Mouse (Mus musculus) cerebellum, adult (tissue): Measurements from ENCODE around the gene Ugt1a8.
"Not testable (repeated sequence)": the region's sequence is repeated elsewhere in the genome, so short reads cannot be mapped to it uniquely, and the experiment has no call there.

Source experiments
- ATAC-seq: cut with Nextera tagmentation; 2 replicates; pipeline ENCODE4 v1.9.2; 2017; ENCODE audit warnings: mild to moderate bottlenecking, moderate library complexity, mixed read lengths; ENCODE audit not compliant: insufficient number of reproducible peaks, low FRiP score, low TSS enrichment

The Ugt1a8 gene

GRCm38 (mm10) chr1:88217576-88217975 is 130.0 kb downstream of the Ugt1a8 start:
- no peak for ATAC-seq

GRCm38 (mm10) chr1:88218051-88218450 is 130.4 kb downstream of the Ugt1a8 start:
- no peak for ATAC-seq

- ATAC-seq, result no peak
Measured at GRCm38 (mm10) chr1:88218591-88218990, 131.0 kb downstream of the Ugt1a8 start.

- no peak for ATAC-seq
Measured at GRCm38 (mm10) chr1:88219054-88219453, 131.4 kb downstream of the Ugt1a8 start.

GRCm38 (mm10) chr1:88220336-88220735 is 132.7 kb downstream of the Ugt1a8 start:
- no peak for ATAC-seq

- no peak for ATAC-seq
Measured at GRCm38 (mm10) chr1:88222216-88222615, 134.6 kb downstream of the Ugt1a8 start.

- ATAC-seq, result not testable (repeated sequence)
Measured at GRCm38 (mm10) chr1:88223011-88223515, 135.4 kb downstream of the Ugt1a8 start.

GRCm38 (mm10) chr1:88223591-88223990 is 136.0 kb downstream of the Ugt1a8 start:
- no peak for ATAC-seq

- no peak for ATAC-seq
Measured at GRCm38 (mm10) chr1:88224029-88224776, 136.6 kb downstream of the Ugt1a8 start.

- not testable (repeated sequence) for ATAC-seq
Measured at GRCm38 (mm10) chr1:88225301-88225700, 137.7 kb downstream of the Ugt1a8 start.

- no peak for ATAC-seq
Measured at GRCm38 (mm10) chr1:88225741-88226140, 138.1 kb downstream of the Ugt1a8 start.

GRCm38 (mm10) chr1:88226670-88227379 is 139.2 kb downstream of the Ugt1a8 start, which contains the start of gene Mroh2a:
Gene Mroh2a, plus strand, starts transcription at chr1:88226986.
- ATAC-seq, result no peak

- ATAC-seq, result no peak
Measured at GRCm38 (mm10) chr1:88227482-88227881, 139.9 kb downstream of the Ugt1a8 start.

- no peak for ATAC-seq
Measured at GRCm38 (mm10) chr1:88228121-88228520, 140.5 kb downstream of the Ugt1a8 start.

- no peak for ATAC-seq
Measured at GRCm38 (mm10) chr1:88229566-88229965, 142.0 kb downstream of the Ugt1a8 start.

- no peak for ATAC-seq
Measured at GRCm38 (mm10) chr1:88229986-88230385, 142.4 kb downstream of the Ugt1a8 start.

- no peak for ATAC-seq
Measured at GRCm38 (mm10) chr1:88230421-88230820, 142.8 kb downstream of the Ugt1a8 start.

- ATAC-seq, result no peak
Measured at GRCm38 (mm10) chr1:88230981-88231802, 143.6 kb downstream of the Ugt1a8 start.

- ATAC-seq, result no peak
Measured at GRCm38 (mm10) chr1:88231803-88232499, 144.3 kb downstream of the Ugt1a8 start.
